Mouse (Mus musculus) spleen, adult 12 weeks (tissue): ENCODE measurements around the gene Unc79.

Source experiments
- DNase-seq: peaks from one replicate; pipeline ENCODE4 v3.0.0; 2022; ENCODE audit warnings: low spot score

Gene Unc79

DNA sequence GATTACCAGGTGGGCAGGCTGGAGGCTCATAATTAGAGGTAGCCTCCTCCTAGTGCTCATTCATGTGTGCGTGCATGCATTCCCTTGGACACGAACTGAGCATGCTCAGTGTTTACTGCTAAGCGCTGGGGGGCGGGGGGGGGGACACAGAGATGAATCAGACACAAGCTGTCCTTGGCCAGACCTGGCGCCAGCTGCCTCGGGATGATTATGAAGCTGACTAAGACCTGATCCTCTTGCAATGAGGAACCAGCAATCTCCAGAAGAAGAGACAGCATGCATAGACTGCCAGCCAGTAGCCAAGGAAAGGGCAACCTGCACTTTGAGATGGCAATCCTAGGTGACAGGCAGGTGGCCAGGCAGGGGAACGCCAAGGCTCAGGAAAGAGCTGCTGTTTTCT lies 256.9 kb downstream of the Unc79 start:
- no peak for DNase-seq

DNA sequence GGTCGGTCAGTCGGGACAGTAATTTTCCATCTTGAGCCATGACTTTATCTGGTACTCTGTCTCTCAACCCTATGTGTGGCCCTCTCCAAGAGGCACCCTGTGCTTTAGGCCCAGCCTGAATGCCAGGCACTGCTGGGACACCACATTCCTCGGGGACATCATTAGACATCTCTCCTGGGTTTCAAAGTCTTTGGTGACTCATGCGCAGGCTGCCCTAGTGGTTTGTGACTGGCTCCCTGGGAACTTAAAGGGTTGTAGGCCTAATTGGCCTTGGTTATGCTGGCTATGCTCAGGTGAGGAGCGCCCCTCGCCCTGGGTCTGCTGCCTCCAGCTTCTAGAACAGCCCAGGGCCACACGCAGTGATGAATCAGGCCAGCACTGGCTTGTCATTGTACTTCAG lies 260.9 kb downstream of the Unc79 start:
- DNase-seq = no peak

GRCm38 (mm10) chr12:103211078-103211477 lies 262.4 kb downstream of the Unc79 start:
- DNase-seq = no peak

GRCm38 (mm10) chr12:103213591-103213990 lies 264.9 kb downstream of the Unc79 start:
- no peak for DNase-seq

DNA sequence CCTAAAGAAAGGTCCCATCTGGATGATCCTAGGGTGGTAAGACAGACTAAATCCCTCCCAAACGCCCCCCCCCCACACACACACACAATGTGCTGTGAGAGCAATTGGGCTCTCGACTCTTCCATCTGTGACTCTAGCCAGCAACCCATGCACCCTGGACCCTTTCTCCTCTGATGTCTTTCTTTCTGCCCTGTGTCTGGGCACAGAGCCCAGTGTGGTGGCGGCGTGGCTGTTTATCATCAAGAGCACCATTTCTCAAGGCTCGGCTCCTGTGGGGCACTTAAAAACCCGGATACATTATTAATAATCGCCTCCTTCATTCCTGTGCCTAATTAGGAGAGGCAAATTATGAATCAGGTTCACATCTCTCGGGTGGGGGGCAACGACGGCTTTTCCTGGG lies 265.6 kb downstream of the Unc79 start:
- DNase-seq = no peak

- DNase-seq = no peak
Measured at GRCm38 (mm10) chr12:103214797-103215196, 266.1 kb downstream of the Unc79 start.

DNA sequence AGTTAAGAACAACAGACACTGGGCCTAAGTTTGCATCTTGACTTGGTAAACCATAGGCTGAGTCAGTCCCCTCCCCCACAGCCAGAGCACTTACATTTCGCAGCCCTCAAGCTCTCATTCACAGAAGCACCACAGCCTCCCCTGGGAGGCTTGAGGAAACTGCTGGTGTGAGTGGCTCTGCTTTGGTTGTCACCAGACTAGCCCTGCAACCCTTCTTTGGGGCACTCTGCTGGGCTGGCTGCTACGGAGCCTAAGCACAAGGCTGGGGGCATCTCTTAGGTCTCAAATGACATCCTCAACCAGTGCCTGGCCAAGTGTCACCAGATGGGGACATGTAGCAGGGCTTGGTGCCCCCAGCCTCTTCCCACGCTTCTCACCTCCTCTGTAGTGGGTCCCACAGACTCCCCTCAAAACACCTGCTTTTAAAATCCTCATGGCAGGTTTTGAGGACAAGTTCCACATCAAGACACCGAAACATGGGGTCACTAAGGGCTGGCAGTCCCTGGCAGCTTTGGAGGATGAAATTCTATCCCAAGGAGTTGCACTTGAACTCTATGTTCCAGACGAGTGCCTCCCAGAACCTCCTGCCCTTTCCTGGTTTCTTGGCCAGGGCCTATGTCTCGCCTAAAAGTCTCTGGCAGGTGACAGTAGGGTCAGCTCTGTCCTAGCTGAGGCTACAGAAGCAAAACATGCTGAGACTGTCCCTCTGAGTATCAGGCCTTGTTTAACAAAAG lies 267.4 kb downstream of the Unc79 start:
- no peak for DNase-seq

GRCm38 (mm10) chr12:103223671-103224070 lies 275.0 kb downstream of the Unc79 start:
- DNase-seq = no peak

GRCm38 (mm10) chr12:103226121-103226520 lies 277.5 kb downstream of the Unc79 start:
- DNase-seq = no peak

DNA sequence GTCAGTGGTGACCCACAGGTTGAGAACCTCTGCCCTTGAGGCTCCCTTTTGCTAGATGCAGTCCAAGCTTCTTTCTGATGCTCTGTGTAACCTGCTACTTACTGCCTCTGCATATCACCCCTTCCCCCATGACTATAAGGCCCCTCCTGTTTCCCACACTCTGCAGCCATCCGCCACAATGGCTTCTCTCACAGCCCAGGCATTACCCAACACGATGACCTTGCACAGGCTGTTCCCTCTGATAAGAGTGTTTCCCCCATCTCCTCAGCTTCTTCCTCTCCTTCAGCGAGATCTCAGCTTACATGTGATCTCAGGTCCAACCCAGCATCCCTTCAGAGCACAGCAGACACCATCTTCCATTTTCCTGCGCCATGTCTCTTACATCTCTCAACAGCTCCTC lies 280.4 kb downstream of the Unc79 start:
- DNase-seq = no peak
